Mouse (Mus musculus) liver, embryonic 14.5 days (tissue): ENCODE data around the gene Pnpla6. TPM values are rescaled to one million over a fixed set of nuclear protein-coding genes. Genes with fewer than 3 reads are reported as not detected.

Experiments used
- ATAC-seq: fragments of 200-750 bp; cut with Nextera tagmentation; 2 replicates; pipeline ENCODE4 v1.8.0; 2017; ENCODE audit warnings: moderate number of reproducible peaks, mild to moderate bottlenecking, moderate library complexity; ENCODE audit not compliant: insufficient read depth
- DNase-seq, 3 experiments: peaks; one replicate each; pipeline ENCODE4 v3.0.0-alpha.2; 2012 to 2013; ENCODE audit warnings: low read depth in 3 of 3, low spot score in 3 of 3
- H3K27ac ChIP-seq: fragments of 300-500 bp; sonication (generic); 2 replicates; pipeline ENCODE4 v1.5.1; 2014; ENCODE audit warnings: moderate library complexity, mild to moderate bottlenecking, control low read depth, inconsistent platforms
- H3K27me3 ChIP-seq: fragments of 300-500 bp; sonication (generic); 2 replicates; pipeline ENCODE4 v1.6.1; 2014; ENCODE audit warnings: mild to moderate bottlenecking, low read length, moderate library complexity; ENCODE audit not compliant: control insufficient read depth, insufficient read depth
- H3K36me3 ChIP-seq: fragments of 300-500 bp; sonication (generic); replicated peaks from 2 replicates; pipeline ENCODE4 v1.6.1; 2014; ENCODE audit warnings: low read depth; ENCODE audit not compliant: control insufficient read depth, insufficient read depth
- H3K4me1 ChIP-seq, 2 experiments: fragments of 200-500 bp in 1 of 2; fragments of 300-500 bp in 1 of 2; sonication (generic) in 1 of 2; replicated peaks; 2 replicates each; pipeline ENCODE4 v1.6.1; 2012 to 2014; ENCODE audit warnings: antibody characterized with exemption in 1 of 2, inconsistent platforms in 1 of 2, low read length in 1 of 2; ENCODE audit not compliant: control insufficient read depth in 2 of 2, insufficient read depth in 2 of 2
- H3K4me2 ChIP-seq: fragments of 300-500 bp; sonication (generic); 2 replicates; pipeline ENCODE4 v1.6.1; 2014; ENCODE audit warnings: low read depth, mild to moderate bottlenecking, control low read depth, moderate library complexity
- H3K4me3 ChIP-seq, 2 experiments: fragments of 200-500 bp in 1 of 2; fragments of 300-500 bp in 1 of 2; sonication (generic) in 1 of 2; 2 replicates each; pipeline ENCODE4 v1.5.1; 2012 to 2014; ENCODE audit warnings: low read depth in 2 of 2, low read length in 2 of 2, mild to moderate bottlenecking in 2 of 2, control low read depth in 1 of 2, inconsistent platforms in 1 of 2, moderate library complexity in 1 of 2; ENCODE audit not compliant: insufficient read depth in 1 of 2
- H3K9ac ChIP-seq: fragments of 300-500 bp; sonication (generic); replicated peaks from 2 replicates; pipeline ENCODE4 v1.6.1; 2014; ENCODE audit warnings: mild to moderate bottlenecking, control low read depth, moderate library complexity
- H3K9me3 ChIP-seq: fragments of 300-500 bp; sonication (generic); 2 replicates; pipeline ENCODE4 v1.6.1; 2016; ENCODE audit warnings: low read length, mixed read lengths; ENCODE audit not compliant: control insufficient read depth
- CTCF ChIP-seq: IDR thresholded peaks from 2 replicates; pipeline ENCODE4 v1.5.1; 2016; ENCODE audit warnings: antibody characterized with exemption, low read depth, control low read depth
- EP300 ChIP-seq: IDR thresholded peaks from 2 replicates; pipeline ENCODE4 v1.6.1; 2016; ENCODE audit warnings: antibody characterized with exemption, low read depth
- WGBS: fragments of 180-500 bp; shearing (Covaris S2); extraction: QIAGEN DNeasy Blood & Tissue Kit; methylation state at CpG from one replicate; pipeline ENCODE4 v1.1.7; 2014; ENCODE audit not compliant: insufficient replicate concordance; 5-methylcytosine and 5-hydroxymethylcytosine counted together
- polyA plus RNA-seq, 2 experiments: library from polyadenylated mRNA; depleted of rRNA in 1 of 2; stranded (reverse) in 1 of 2; unstranded in 1 of 2; fragments of >200 nt; fragmentation: Nextera tagmentation in 1 of 2; extraction: Ambion mirVana in 1 of 2; gene quantifications; 2 replicates each; pipeline versions ENCODE4 v1.2.1 to v1.2.3; 2012 to 2014

Pnpla6 gene
- polyA plus RNA-seq, 2 experiments = 6.5 to 14.2 TPM

DNA sequence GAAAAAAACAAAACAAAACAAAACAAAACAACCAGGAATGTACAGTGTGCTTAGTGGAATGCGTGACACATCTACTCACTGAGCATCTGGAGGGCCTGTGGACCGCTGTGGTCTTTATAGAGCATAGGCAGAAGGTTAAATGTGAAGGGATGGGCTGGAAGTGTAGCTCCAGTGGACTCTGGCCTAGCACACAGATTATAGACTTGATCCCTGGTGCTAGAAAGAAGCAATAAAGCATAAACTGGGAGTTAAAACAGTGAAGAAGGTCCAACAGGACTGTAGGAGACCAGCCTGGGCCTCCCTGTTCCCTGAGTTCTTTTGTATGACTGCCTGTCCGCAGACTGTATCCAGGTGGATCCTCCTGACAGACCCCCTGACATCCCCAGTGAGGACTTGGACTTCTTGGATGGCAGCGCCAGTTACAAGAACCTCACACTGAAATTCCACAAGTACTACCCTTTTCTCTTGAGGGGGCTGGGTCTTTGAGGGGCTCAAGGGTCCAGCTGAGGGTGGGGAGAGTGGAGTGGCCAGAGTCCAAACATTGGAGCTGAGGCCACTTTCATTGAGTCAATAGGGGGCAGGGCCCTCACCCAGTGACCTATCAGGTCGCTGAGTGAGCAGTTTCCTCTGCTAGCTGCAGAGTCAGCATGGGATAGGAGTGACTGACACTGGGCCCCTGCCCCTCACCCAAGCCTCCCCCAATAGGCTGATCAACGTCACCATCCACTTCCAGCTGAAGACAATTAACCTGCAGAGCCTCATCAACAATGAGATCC lies 7.0 kb upstream of the Pnpla6 start:
- Histone ChIP-seq H3K4me1 (peaks cover 0 to 2% of the 10 kb centered on the region in 2 experiments; a peak in 1 of 4 replicates), H3K36me3 (no peaks in the 10 kb centered on the region; the same call in 1 of the 2 replicates), H3K4me2 (no peak overlapping the region), H3K9me3 (no peaks in the 10 kb centered on the region), H3K27ac (no peak overlapping the region), H3K9ac (no peak overlapping the region), H3K4me3 (no peak overlapping the region), H3K27me3 (no peaks in the 10 kb centered on the region)
- no peak for DNase-seq
- TF ChIP-seq CTCF (no peak), EP300 (no peak)
- 65% methylated on average over 6 of the region's 6 CpGs for WGBS
- peak; percentile 36; the same call in 1 of the 2 replicates for ATAC-seq

DNA sequence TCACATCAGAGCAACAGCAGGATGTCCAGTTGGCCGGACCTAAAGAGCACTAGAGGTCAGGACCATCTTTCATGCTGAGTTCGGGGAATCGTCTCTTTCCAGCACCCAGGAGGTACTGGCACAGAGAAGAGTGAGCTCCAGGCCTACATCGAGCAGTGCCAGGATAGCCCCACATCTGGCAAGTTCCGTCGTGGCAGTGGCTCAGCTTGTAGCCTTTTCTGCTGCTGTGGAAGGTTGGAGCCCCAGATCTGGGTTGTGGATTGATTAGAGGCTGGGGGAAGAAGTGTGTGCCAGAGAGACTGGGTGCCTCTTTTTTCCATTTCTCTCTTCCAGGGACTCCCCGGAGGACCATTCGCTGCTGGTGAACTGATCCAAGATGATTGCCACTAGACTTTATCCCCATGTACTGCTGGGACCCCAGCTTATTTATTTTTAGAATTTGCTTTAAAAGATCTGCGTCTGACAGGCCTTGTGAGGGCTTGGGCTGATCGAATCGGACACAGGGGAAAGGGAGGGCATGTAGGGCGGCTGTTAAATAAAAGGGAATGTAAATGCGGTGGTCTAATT lies 420 bp upstream of the Pnpla6 start:
- H3K4me1 ChIP-seq = peaks cover 15 to 18% of the 10 kb centered on the region in 2 experiments
- peak overlapping the region; percentile 22; the same call in 1 of the 2 replicates for H3K27ac ChIP-seq
- ATAC-seq (no peak), DNase-seq (no peak)
- H3K36me3 ChIP-seq = no peaks in the 10 kb centered on the region; the same call in 1 of the 2 replicates
- peak overlapping the region; percentile 50 for H3K9ac ChIP-seq
- peak overlapping the region; percentile 37 to 84; a peak in 3 of 4 replicates for H3K4me3 ChIP-seq
- no peaks in the 10 kb centered on the region for H3K27me3 ChIP-seq
- WGBS = 35% methylated on average over 13 of the region's 13 CpGs
- no peak for TF ChIP-seq CTCF
- no peak for TF ChIP-seq EP300
- peak overlapping the region; percentile 100 for H3K4me2 ChIP-seq
- H3K9me3 ChIP-seq = no peaks in the 10 kb centered on the region

DNA sequence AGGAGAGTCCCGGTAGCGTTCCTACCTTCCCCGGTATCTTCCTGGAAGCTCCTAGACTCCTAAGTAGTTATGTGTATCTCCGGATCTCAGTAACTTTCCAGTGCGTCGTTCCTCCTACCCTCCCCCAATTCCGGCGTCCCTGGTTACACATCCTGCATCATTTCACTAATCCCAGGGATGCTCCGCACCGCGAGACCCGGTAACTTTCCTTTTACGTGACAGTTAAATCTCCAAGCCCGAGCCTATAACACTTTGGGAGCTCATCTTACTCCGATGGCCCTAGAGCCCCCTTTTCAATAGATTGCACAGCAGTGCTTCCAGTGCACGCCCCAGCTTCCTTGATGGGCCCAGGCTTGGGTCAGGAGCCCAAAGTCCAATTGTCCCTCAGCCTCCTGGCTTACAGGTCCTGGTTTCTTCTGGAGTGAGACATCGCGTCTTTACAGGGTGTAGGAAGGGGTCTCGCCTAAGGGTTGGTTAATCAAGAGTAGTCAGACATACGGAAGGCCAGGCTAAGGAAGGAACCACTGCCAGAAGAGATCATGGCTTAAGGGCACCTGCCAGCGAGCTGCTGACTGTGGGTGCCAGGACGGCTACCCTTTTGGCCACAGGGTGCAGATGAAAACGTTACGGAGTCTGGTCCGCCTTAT lies 710 bp downstream of the Pnpla6 start:
- no peaks in the 10 kb centered on the region; the same call in 1 of the 2 replicates for H3K36me3 ChIP-seq
- H3K9ac ChIP-seq = peak overlapping the region; percentile 77
- H3K27me3 ChIP-seq = no peaks in the 10 kb centered on the region
- no peak for TF ChIP-seq CTCF
- no peak for TF ChIP-seq EP300
- under 1% methylated on average over 25 of the region's 25 CpGs for WGBS
- peak overlapping the region; percentile 100 for H3K4me2 ChIP-seq
- no peak for DNase-seq
- H3K27ac ChIP-seq = peak overlapping the region; percentile 70
- no peaks in the 10 kb centered on the region for H3K9me3 ChIP-seq
- H3K4me1 ChIP-seq = peaks cover 22% of the 10 kb centered on the region in 2 experiments
- peak overlapping the region; percentile 79 to 84 for H3K4me3 ChIP-seq
- ATAC-seq = peak; percentile 43

DNA sequence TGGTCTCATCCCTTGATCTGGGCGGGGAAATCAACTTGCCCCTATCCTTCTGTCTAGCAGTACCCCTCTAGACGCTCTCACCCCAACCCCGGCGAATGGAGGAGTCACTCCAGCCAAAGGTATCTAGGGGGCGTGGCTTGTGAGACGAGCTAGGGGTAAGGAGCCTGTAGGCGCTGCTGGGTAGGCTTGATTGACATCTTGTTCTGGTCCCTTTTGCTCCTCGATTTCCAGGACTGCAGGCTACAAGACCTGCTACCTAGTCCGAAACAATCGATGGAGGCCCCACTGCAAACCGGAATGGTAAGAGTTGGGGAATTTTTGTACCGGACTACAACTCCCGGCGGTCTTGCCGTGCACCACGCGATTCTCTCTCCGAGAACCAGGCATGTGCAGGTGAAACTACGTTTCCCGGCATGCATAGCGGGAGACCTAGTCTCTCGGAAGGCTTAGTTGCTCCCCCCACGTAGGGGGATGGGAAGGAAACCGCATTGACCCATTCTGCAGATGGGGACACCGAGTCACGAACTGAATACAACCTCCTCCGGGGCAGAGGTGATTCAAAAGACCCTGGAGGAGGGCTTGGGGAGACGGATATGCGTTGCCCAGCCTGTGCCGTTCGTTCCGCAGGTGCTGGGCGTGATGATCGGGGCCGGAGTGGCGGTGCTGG lies 1.4 kb downstream of the Pnpla6 start:
- DNase-seq = peak; percentile 84 to 88 (median 86)
- peak overlapping the region; percentile 77 for H3K9ac ChIP-seq
- peak overlapping the region; percentile 79 to 84 for H3K4me3 ChIP-seq

More for the DNA sequence above, 1.4 kb downstream of the Pnpla6 start:
- H3K4me1 ChIP-seq = peaks cover 29% of the 10 kb centered on the region in 2 experiments
- no peaks in the 10 kb centered on the region; the same call in 1 of the 2 replicates for H3K36me3 ChIP-seq
- H3K9me3 ChIP-seq = no peaks in the 10 kb centered on the region
- H3K27ac ChIP-seq = peak overlapping the region; percentile 70
- H3K27me3 ChIP-seq = no peaks in the 10 kb centered on the region
- H3K4me2 ChIP-seq = peak overlapping the region; percentile 100
- TF ChIP-seq EP300 (no peak), CTCF (peak; percentile 17; the same call in 1 of the 2 replicates)
- under 1% methylated on average over 36 of the region's 36 CpGs for WGBS
- ATAC-seq = peak; percentile 87
